10 mouse cellular contexts compared by ENCODE assay signal in genomic region chr8:127720593-127721290, GRCm38 (mm10).
DNase-seq lines count a peak whose midpoint lies in the region; ATAC-seq and TF ChIP-seq lines count a peak whose summit lies in the region.
"Had no signal": no experiment of that assay in that cellular context is flagged by ENCODE, and none has a peak within 500 bp of the region (broad histone marks: within the 10 kb centered on the region; RNA-seq: fewer than 3 reads in every experiment).

No protein-coding gene starts in this region.

- TF ChIP-seq CTCF in forebrain, postnatal 0 days (IDR thresholded peaks at IDR 0.05; ENCODE audit: low read depth), result no peak

- 12% methylated on average over 6 of the region's 6 CpGs for WGBS in forebrain, embryonic 14.5 days
- WGBS in forebrain, postnatal 0 days, result 26% methylated on average over 6 of the region's 6 CpGs
- WGBS in intestine, embryonic 15.5 days, result 17% methylated on average over 6 of the region's 6 CpGs

- no peaks in the 10 kb centered on the region for H3K27me3 ChIP-seq in forebrain, embryonic 14.5 days (replicated peaks; ENCODE audit: control insufficient read depth, insufficient read depth, low read length)
- H3K27me3 ChIP-seq in forebrain, postnatal 0 days (ENCODE audit: insufficient read depth, low read length), result no peaks in the 10 kb centered on the region
- H3K27me3 ChIP-seq in intestine, embryonic 15.5 days (replicated peaks), result no peaks in the 10 kb centered on the region

- DNase-seq in forebrain, embryonic 14.5 days (ENCODE audit: low spot score), result peak; percentile 48
- DNase-seq in forebrain, postnatal 0 days, result no peak
- peak; percentile 22 for DNase-seq in kidney, postnatal 10 days
- DNase-seq in kidney, postnatal 36 days, result no peak
- no peak for DNase-seq in gastrocnemius, postnatal 4 days (ENCODE audit: low spot score in 2 of 2)
- DNase-seq in thymus, postnatal 4 days, result no peak
- DNase-seq: cerebellum, postnatal 36 days had no signal

- no peak for ATAC-seq in forebrain, embryonic 14.5 days
- ATAC-seq in forebrain, postnatal 0 days, result no peak
- ATAC-seq in intestine, embryonic 15.5 days, result peak; percentile 70
- peak; percentile 39; the same call in 1 of the 2 replicates for ATAC-seq in megakaryocyte progenitor cell, adult 5-6 weeks (replicated peaks; ENCODE audit: poor library complexity)

- no peak overlapping the region for H3K4me3 ChIP-seq in forebrain, embryonic 14.5 days (ENCODE audit: low read depth, low read length)
- H3K4me3 ChIP-seq in forebrain, postnatal 0 days (ENCODE audit: low read depth, low read length), result no peak overlapping the region
- H3K4me3 ChIP-seq in intestine, embryonic 15.5 days (replicated peaks), result no peak overlapping the region
- H3K4me3 ChIP-seq: left cerebral cortex, adult 2 months had no signal

- H3K36me3 ChIP-seq in forebrain, embryonic 14.5 days (ENCODE audit: control insufficient read depth, insufficient read depth, low read length), result no peaks in the 10 kb centered on the region
- no peaks in the 10 kb centered on the region for H3K36me3 ChIP-seq in forebrain, postnatal 0 days (ENCODE audit: insufficient read depth)
- no peaks in the 10 kb centered on the region for H3K36me3 ChIP-seq in intestine, embryonic 15.5 days

- no peak overlapping the region for H3K27ac ChIP-seq in forebrain, embryonic 14.5 days (ENCODE audit: low read depth, low read length)
- H3K27ac ChIP-seq in forebrain, postnatal 0 days (ENCODE audit: low read depth, low read length), result no peak overlapping the region
- peak overlapping the region; percentile 4; the same call in 1 of the 2 replicates for H3K27ac ChIP-seq in intestine, embryonic 15.5 days
- H3K27ac ChIP-seq: left cerebral cortex, adult 2 months had no signal

- no peaks in the 10 kb centered on the region for H3K9me3 ChIP-seq in forebrain, embryonic 14.5 days (replicated peaks; ENCODE audit: control insufficient read depth, low read length)
- no peaks in the 10 kb centered on the region for H3K9me3 ChIP-seq in forebrain, postnatal 0 days (ENCODE audit: low read length)
- H3K9me3 ChIP-seq in intestine, embryonic 15.5 days, result no peaks in the 10 kb centered on the region

- H3K4me2 ChIP-seq in forebrain, embryonic 14.5 days (ENCODE audit: low read length), result peak overlapping the region; percentile 12; the same call in 1 of the 2 replicates
- H3K4me2 ChIP-seq in forebrain, postnatal 0 days (ENCODE audit: low read depth), result no peak overlapping the region
- peak overlapping the region; percentile 34 for H3K4me2 ChIP-seq in intestine, embryonic 15.5 days (replicated peaks)

- no peak overlapping the region for H3K9ac ChIP-seq in forebrain, embryonic 14.5 days (ENCODE audit: low read length)
- no peak overlapping the region for H3K9ac ChIP-seq in forebrain, postnatal 0 days
- no peak overlapping the region for H3K9ac ChIP-seq in intestine, embryonic 15.5 days

- peaks cover 8% of the 10 kb centered on the region for H3K4me1 ChIP-seq in forebrain, embryonic 14.5 days (ENCODE audit: control insufficient read depth, insufficient read depth, low read length)
- peaks cover 6% of the 10 kb centered on the region; the same call in 1 of the 2 replicates for H3K4me1 ChIP-seq in forebrain, postnatal 0 days (ENCODE audit: insufficient read depth)
- peaks cover 16% of the 10 kb centered on the region for H3K4me1 ChIP-seq in intestine, embryonic 15.5 days (replicated peaks)

Comparison
In these comparisons a context has a peak if more than half of its experiments do, and no peak if none do; other contexts are left out.
1. DNase-seq: peak in forebrain, embryonic 14.5 days (single experiment) and kidney, postnatal 10 days (single experiment); none in forebrain, postnatal 0 days (single experiment), kidney, postnatal 36 days (0 of 2), gastrocnemius, postnatal 4 days (0 of 2) and thymus, postnatal 4 days (single experiment).
2. ATAC-seq: peak in intestine, embryonic 15.5 days (single experiment) and megakaryocyte progenitor cell, adult 5-6 weeks (single experiment); none in forebrain, embryonic 14.5 days (single experiment) and forebrain, postnatal 0 days (single experiment).